Mouse (Mus musculus) gonadal fat pad, adult 2 months (tissue): ENCODE measurements around the gene Tmem216. TPM values are rescaled to one million over a fixed set of nuclear protein-coding genes. Genes with fewer than 3 reads are reported as not detected.

ENCODE experiments used
- DNase-seq: peaks from one replicate; pipeline ENCODE4 v3.0.0-alpha.2; 2012; ENCODE audit warnings: low read depth
- polyA plus RNA-seq: library from polyadenylated mRNA; depleted of rRNA; stranded (reverse); fragments of >200 nt; gene quantifications from 2 replicates; pipeline ENCODE4 v1.2.3, GENCODE M21; 2012; rRNA removed

The Tmem216 gene
- polyA plus RNA-seq, result 36.5 and 51.1 TPM in 2 replicates

GRCm38 (mm10) chr19:10555624-10556510 lies at the start of gene Tmem216:
Gene Tmem216, minus strand, starts transcription at chr19:10556238.
- peak; percentile 27 for DNase-seq

GRCm38 (mm10) chr19:10605293-10605900 lies 49.4 kb upstream of the Tmem216 start, which contains the start of the genes Ddb1 and Tkfc:
Gene Ddb1, plus strand, starts transcription at chr19:10605327.
Gene Tkfc, minus strand, starts transcription at chr19:10605654.
- DNase-seq, result no peak

- DNase-seq, result no peak
Measured at GRCm38 (mm10) chr19:10604534-10604933, 48.5 kb upstream of the Tmem216 start.

DNA sequence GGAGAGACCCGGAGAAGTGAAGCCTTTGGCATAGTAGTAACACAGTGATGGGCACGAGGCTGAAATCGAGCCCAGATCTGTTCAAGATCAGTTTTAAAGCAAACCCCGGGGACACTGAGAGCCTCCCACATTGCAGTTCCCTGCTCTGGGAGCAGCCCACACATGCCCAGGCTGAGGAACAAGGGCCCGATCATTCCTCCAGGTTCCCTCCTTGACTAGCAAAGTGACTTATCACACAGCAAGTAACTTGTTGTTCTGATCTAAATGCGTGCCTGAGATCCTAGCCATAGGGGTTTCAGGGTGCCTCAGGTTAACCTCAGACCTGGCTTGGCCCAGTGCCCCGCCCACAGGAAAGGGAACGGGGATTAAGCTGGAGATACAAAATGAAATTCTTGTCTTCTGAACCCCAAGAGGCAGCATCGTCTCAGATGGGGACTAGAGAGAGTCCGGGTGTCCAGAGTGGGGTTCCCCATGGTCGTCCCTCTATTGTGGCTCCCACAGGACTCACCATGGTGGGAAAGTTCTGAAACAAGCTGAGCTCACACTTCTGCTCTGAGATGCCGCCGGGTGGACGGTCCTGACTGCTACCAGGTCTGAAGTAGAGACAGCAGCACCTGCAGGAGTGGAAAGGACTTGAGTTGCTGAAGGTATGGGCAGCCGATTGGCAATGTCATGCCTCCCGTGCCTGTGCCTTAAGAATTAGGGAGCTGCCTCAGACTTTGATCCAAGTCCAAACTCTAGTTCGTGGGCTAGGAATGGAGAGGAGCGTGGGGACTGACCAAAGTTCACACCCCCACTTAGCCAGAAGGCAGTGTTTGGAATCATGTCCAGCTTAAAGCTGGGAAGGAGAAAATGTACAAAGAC lies 47.9 kb upstream of the Tmem216 start:
- DNase-seq, result no peak

DNA sequence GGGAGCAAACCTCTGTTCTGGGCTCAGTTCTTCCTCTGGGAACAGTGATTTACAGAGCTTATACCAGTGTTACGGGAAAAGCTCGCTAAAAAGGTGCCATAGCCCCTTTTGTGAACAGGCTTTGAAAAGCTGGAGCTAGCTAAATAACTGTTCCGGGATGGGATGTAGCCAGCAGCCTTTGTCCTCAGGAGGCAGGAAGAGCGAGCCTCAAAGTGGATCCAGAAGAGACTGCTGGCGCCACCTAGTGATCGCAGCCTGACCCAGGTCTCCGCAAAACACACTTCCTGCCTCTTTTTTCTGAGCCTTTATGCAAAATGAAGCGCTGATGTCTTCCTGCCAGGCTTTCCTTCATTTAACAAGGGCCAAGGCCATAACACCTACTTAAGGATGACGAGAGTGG lies 46.7 kb upstream of the Tmem216 start:
- no peak for DNase-seq

- no peak for DNase-seq
Measured at GRCm38 (mm10) chr19:10602247-10602769, 46.3 kb upstream of the Tmem216 start.

GRCm38 (mm10) chr19:10599648-10600047 lies 43.6 kb upstream of the Tmem216 start:
- no peak for DNase-seq

GRCm38 (mm10) chr19:10598188-10598587 lies 42.1 kb upstream of the Tmem216 start:
- DNase-seq, result no peak

DNA sequence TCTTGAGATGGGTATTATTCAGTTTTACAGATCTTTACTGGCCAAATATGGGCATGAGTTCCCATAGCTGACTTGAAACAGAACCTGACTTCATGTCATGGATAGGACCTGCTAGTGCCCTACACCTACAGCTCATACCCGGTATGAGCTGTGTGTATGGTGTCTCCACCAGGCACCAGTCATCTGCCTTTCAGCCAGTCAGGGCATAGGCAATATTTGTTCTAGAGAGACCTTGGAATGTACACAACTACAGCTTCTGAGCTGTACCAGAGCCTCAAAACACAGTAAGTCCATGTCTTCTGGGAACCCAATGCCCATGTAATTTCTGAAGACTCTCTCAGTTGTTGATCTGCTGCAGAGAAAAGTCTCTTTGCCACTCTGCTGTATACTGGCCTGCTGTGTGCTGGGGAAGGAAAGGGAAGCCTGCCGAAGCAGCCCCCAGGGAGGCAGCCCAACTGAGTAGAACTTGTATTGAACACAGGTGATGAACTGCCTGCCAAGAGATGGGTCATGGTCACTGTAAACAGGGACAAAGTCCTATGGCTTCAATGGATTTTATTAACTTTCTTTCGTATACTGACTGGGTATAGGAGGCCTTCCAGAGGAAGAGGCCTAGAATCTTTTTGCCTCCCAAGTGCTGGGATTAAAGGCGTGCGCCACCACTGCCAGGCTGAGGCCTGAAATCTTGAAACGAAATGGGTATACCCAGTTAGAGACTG lies 35.8 kb upstream of the Tmem216 start:
- no peak for DNase-seq

- DNase-seq, result no peak
Measured at GRCm38 (mm10) chr19:10590301-10590700, 34.3 kb upstream of the Tmem216 start.

DNA sequence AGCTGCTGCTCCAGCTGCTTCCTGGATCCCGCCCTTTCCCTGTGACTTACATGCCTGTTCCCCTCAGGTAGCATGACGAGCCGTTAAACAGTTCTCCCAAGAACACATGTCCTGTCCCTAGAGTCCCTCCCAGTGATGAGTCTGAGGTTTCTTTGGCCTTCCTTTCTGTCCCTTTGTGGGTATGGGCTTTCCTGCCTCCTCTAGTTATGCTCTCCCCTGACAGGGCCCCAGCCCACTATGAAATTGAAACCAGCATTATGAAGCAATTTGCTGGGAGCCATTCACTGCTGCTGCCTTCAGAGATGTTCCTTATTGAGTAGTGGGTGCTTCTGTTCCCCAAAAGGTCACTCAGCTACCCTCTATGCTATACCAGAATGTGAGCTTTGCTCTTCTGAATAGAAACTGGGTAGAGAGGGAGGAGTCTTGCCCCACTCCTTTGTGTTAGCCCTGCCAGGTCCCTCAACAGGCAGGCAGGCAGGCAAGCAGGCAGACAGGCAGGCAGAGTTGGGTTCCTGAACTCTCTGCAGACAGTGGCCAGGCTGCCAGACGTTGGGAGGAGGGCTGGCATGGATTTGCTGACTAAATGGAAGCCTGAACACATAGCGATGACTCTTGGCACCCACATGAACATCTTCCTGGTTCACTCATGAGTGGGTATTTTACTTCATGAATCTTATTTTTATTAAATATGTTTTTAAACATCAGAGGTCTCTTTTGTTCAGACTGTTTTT lies 33.3 kb upstream of the Tmem216 start:
- no peak for DNase-seq

DNA sequence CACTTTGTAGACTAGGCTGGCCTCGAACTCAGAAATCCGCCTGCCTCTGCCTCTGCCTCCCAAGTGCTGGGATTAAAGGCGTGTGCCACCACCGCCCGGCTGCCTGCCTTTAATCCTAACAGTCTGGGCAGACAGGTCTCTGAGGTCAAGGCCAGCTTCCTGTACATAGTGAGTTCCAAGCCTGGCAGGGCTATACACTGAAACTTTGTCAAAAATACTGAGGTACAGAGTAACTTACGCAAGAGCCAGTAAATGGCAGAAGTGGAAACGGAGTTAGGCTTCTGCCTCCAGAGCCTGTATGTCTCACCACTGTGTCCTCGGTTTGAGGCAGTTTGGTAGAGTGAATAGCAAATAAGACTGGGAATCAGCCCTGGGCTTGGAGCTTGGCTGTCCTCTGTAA lies 31.2 kb upstream of the Tmem216 start:
- no peak for DNase-seq

DNA sequence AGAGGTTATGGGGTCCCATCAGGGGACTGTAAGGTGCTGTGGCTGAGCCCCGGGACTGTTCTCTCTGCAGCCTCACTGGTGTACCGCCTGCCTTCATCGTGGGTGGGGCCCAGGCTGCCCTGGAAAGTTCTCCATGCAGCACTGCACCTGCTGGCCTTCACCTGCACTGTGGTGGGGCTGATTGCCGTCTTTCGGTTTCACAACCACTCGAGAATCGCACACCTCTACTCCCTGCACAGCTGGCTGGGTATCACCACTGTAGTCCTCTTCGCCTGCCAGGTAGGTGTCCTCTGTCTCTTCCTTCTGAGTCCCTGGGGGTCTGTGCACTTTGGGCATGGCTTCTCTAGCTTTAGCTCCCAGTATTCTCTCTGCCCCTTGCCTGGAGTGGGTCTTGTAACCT lies 29.1 kb upstream of the Tmem216 start:
- DNase-seq, result no peak

GRCm38 (mm10) chr19:10583550-10584146 lies 27.6 kb upstream of the Tmem216 start:
- DNase-seq, result no peak

DNA sequence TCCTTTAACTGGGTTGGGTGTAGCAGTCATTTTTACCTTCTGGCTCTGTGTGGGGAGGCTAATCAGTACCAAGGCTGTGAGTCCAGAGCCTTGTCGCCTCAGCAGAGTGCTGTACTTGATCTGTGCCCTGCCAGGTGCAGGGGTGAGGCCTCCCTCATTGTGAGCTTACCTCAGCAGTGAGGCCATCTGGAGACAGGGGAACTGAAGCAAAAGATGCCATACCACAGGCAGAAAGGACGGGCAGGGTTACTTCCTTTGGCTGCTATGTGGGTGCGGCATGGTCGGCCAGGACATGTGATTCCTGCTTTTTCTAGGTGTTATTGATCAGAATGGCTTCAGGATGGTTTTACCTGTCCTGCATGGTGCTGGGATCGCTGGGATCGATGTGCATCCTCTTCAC lies 25.9 kb upstream of the Tmem216 start:
- DNase-seq, result no peak

DNA sequence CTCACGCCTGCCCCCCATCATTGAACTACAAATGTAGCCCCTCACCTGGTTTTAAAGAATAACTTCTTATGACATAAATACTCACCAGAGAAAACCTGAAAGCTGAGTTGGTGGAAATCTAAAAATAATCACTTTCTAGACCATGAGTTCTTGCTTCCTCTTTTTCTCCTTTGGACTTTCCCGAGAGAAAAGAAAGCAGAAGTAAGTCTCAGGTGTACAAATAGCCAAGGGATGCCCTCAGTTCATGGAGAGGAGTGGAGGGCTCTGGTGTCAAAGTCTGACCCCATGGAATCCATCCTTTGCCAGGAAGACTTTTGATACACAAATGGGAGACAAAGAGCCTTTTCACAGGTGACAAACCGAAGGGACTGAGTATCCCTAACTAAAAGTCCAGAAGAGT lies 24.7 kb upstream of the Tmem216 start:
- no peak for DNase-seq

DNA sequence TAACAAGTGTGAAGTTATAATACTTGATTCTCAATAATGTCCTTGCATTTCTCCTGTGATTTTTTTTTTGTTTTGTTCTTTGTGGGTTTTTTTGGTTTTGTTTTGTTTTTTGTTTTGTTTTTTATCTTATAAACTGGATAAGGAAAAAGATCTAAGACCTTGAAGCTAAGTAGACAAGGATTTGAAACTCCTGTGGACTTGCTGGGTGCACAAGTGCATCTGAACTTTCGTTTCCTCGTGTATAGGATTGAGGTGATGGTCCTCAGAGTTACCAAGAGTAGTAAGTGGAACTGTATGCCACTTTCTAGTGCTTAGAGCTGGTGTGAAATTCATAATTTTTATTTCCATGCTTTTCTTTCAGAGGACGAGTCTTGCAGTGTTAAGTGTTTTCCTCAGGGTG lies 24.1 kb upstream of the Tmem216 start:
- DNase-seq, result no peak

DNA sequence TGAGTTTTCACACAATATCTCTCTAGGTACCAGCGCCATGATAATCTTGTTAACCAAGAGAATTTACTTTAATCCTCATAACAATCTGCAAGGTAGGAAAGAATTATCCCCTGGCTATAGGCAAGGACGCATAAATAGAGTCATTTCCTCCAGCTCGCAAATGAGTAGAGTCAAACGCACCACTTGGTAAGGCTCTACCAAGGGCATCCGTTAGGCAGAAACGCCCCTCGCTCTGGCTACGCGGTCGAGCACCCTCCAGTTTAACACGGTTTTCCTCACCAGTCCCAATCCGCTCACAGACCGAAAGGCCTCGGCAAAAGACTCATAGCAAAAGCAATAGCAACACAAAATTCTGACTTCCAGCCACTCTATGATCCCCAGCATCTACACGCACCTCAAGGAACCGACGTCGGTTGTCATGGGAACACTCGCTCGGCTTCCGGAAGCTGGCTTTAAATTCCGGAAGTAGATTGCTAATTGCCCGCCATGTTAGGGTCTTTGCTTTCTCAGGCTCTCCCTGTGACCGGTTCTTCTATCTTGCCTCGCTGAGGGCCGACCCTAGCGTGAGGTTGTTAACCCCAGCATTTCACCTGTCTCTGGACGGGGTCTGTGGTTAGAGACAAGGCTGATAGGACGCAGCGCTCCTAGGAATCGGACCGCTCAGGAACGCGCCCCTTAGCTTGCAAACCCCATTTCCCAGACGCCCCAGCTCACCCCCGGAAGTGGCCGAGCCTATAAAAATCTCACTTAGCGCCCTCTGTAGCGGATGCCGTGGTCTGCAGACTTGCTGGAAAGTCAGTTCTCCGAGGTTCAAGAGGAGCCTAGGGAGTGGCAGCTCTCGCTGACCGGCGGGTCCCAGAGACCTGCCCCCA lies 20.9 kb upstream of the Tmem216 start, which contains the start of the genes Cyb561a3 and Tmem138:
Cyb561a3 (plus strand) TSS at position 483 of the 872 bp plus-strand sequence.
Tmem138 (minus strand) TSS at position 673 of the 872 bp plus-strand sequence.
- DNase-seq, result peak; percentile 71

DNA sequence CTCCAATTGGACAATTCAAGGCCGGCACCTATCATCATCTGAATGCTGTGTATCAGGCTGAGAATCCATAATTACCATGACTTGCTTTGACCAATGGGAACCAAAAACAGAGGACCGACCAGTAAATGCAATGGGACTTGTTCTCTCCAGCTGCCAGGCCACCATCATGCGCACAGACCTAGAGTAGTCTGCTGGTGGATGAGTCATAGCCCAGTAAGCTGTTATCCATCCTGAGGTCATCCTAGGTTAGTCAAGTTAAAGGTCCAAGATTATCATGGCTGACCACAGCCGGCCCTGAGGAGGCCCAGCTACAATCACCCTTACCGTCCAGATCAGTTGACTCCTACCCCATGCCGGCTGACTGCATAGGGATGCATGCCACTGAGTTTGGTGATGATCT lies 13.6 kb upstream of the Tmem216 start:
- DNase-seq, result no peak
